Mouse (Mus musculus) urinary bladder, postnatal 14 days (tissue): ENCODE data around the gene Gapdh.
A peak's percentile ranks its signal among the peaks of the same experiment; 100 is the strongest.

Experiments
- DNase-seq: peaks from one replicate; pipeline ENCODE4 v3.0.0; 2021; ENCODE audit warnings: low spot score

Gapdh gene

GRCm38 (mm10) chr6:125166051-125166751, at the start of gene Gapdh:
Gene Gapdh (minus strand): TSS chr6:125166467.
- peak; percentile 90 for DNase-seq

GRCm38 (mm10) chr6:125215148-125215954, 49.1 kb upstream of the Gapdh start, which contains the start of gene Vamp1:
Gene Vamp1 (plus strand): TSS chr6:125215551.
- DNase-seq = peak; percentile 95

GRCm38 (mm10) chr6:125213715-125214114, 47.4 kb upstream of the Gapdh start:
- no peak for DNase-seq

GRCm38 (mm10) chr6:125213129-125213528, 46.9 kb upstream of the Gapdh start:
- no peak for DNase-seq

- DNase-seq = no peak
Measured at GRCm38 (mm10) chr6:125212621-125213020, 46.4 kb upstream of the Gapdh start.

GRCm38 (mm10) chr6:125210436-125210835, 44.2 kb upstream of the Gapdh start:
- DNase-seq = no peak

- no peak for DNase-seq
Measured at GRCm38 (mm10) chr6:125197166-125197565, 30.9 kb upstream of the Gapdh start.

- DNase-seq = no peak
Measured at GRCm38 (mm10) chr6:125196301-125196700, 30.0 kb upstream of the Gapdh start.

- DNase-seq = no peak
Measured at GRCm38 (mm10) chr6:125195541-125196075, 29.3 kb upstream of the Gapdh start.

GRCm38 (mm10) chr6:125193390-125193789, 27.1 kb upstream of the Gapdh start:
- DNase-seq = no peak

- DNase-seq = no peak
Measured at GRCm38 (mm10) chr6:125192841-125193240, 26.6 kb upstream of the Gapdh start.

- peak; percentile 94 for DNase-seq
Measured at GRCm38 (mm10) chr6:125192016-125192714, 25.9 kb upstream of the Gapdh start.

GRCm38 (mm10) chr6:125191332-125192015, 25.2 kb upstream of the Gapdh start, which contains the start of the genes Ncapd2 and Mrpl51:
Gene Ncapd2 (minus strand): TSS chr6:125191701.
Gene Mrpl51 (plus strand): TSS chr6:125191801.
- peak; percentile 98 for DNase-seq

GRCm38 (mm10) chr6:125190816-125191215, 24.5 kb upstream of the Gapdh start:
- DNase-seq = no peak

- no peak for DNase-seq
Measured at GRCm38 (mm10) chr6:125186203-125186602, 19.9 kb upstream of the Gapdh start.

- no peak for DNase-seq
Measured at GRCm38 (mm10) chr6:125182133-125182532, 15.9 kb upstream of the Gapdh start.

- DNase-seq = no peak
Measured at GRCm38 (mm10) chr6:125179601-125180000, 13.3 kb upstream of the Gapdh start.

GRCm38 (mm10) chr6:125175469-125175868, 9.2 kb upstream of the Gapdh start:
- no peak for DNase-seq

- DNase-seq = no peak
Measured at GRCm38 (mm10) chr6:125173256-125173655, 7.0 kb upstream of the Gapdh start.

GRCm38 (mm10) chr6:125172474-125172873, 6.2 kb upstream of the Gapdh start:
- DNase-seq = no peak

GRCm38 (mm10) chr6:125170194-125170593, 3.9 kb upstream of the Gapdh start:
- no peak for DNase-seq

- DNase-seq = no peak
Measured at GRCm38 (mm10) chr6:125168086-125168485, 1.8 kb upstream of the Gapdh start.
